Mouse (Mus musculus) stomach, postnatal 0 days (tissue): ENCODE results near the gene Tmem44. TPM values are rescaled to one million over a fixed set of nuclear protein-coding genes. Genes with fewer than 3 reads are reported as not detected.

Experiments
- ATAC-seq: fragments of 200-750 bp; cut with Nextera tagmentation; 2 replicates; pipeline ENCODE4 v1.8.0; 2017; ENCODE audit not compliant: low FRiP score, low TSS enrichment
- DNase-seq: peaks from one replicate; pipeline ENCODE4 v3.0.0-alpha.2; 2016; ENCODE audit warnings: low spot score
- H3K27ac ChIP-seq: fragments of 300-500 bp; sonication (generic); replicated peaks from 2 replicates; pipeline ENCODE4 v1.5.1; 2014; ENCODE audit warnings: mild to moderate bottlenecking, control low read depth
- H3K27me3 ChIP-seq: fragments of 300-500 bp; sonication (generic); 2 replicates; pipeline ENCODE4 v1.6.1; 2014; ENCODE audit warnings: low read length; ENCODE audit not compliant: control insufficient read depth, insufficient read depth
- H3K36me3 ChIP-seq: fragments of 300-500 bp; sonication (generic); 2 replicates; pipeline ENCODE4 v1.6.1; 2014; ENCODE audit warnings: low read length, mixed read lengths; ENCODE audit not compliant: control insufficient read depth, insufficient read depth
- H3K4me1 ChIP-seq: fragments of 300-500 bp; sonication (generic); replicated peaks from 2 replicates; pipeline ENCODE4 v1.6.1; 2014; ENCODE audit warnings: antibody characterized with exemption; ENCODE audit not compliant: control insufficient read depth, insufficient read depth
- H3K4me2 ChIP-seq: fragments of 300-500 bp; sonication (generic); replicated peaks from 2 replicates; pipeline ENCODE4 v1.6.1; 2014; ENCODE audit warnings: low read depth, mild to moderate bottlenecking, control low read depth, moderate library complexity
- H3K4me3 ChIP-seq: fragments of 300-500 bp; sonication (generic); 2 replicates; pipeline ENCODE4 v1.5.1; 2014; ENCODE audit warnings: low read depth, low read length, control low read depth
- H3K9ac ChIP-seq: fragments of 300-500 bp; sonication (generic); 2 replicates; pipeline ENCODE4 v1.6.1; 2014; ENCODE audit warnings: mild to moderate bottlenecking, low read length, control low read depth, mixed read lengths
- H3K9me3 ChIP-seq: fragments of 300-500 bp; sonication (generic); 2 replicates; pipeline ENCODE4 v1.6.1; 2016; ENCODE audit warnings: low read length; ENCODE audit not compliant: control insufficient read depth
- CTCF ChIP-seq: IDR thresholded peaks from 2 replicates; pipeline ENCODE4 v1.5.1; 2016; ENCODE audit warnings: antibody characterized with exemption, low read depth, mild to moderate bottlenecking, moderate library complexity
- EP300 ChIP-seq: optimal IDR thresholded peaks from 2 replicates; pipeline ENCODE3; 2016; ENCODE audit warnings: antibody characterized with exemption
- WGBS: fragments of 180-500 bp; shearing (Covaris S2); extraction: QIAGEN DNeasy Blood & Tissue Kit; methylation state at CpG from one replicate; pipeline ENCODE4 v1.1.7; 2014; 5-methylcytosine and 5-hydroxymethylcytosine counted together
- polyA plus RNA-seq: library from polyadenylated mRNA; unstranded; fragments of >200 nt; fragmentation: Nextera tagmentation; extraction: Ambion mirVana; gene quantifications from 2 replicates; pipeline ENCODE4 v1.2.1, GENCODE M21; 2015

Gene Tmem44
- polyA plus RNA-seq, 1 experiment from 2014 or later = 3.5 TPM

GRCm38 (mm10) chr16:30502221-30502891 is 48.3 kb downstream of the Tmem44 start:
- Histone ChIP-seq H3K4me3 (peak overlapping the region; percentile 6; the same call in 1 of the 2 replicates), H3K27ac (peak overlapping the region; percentile 53), H3K36me3 (no peaks in the 10 kb centered on the region), H3K9ac (peak overlapping the region; percentile 43), H3K4me2 (peak overlapping the region; percentile 47), H3K9me3 (no peaks in the 10 kb centered on the region), H3K4me1 (no peaks in the 10 kb centered on the region; the same call in 1 of the 2 replicates), H3K27me3 (no peaks in the 10 kb centered on the region)
- ATAC-seq (peak; percentile 72), DNase-seq (peak; percentile 79)
- TF ChIP-seq EP300 (no peak), CTCF (no peak)
- WGBS = 19% methylated on average over 25 of the region's 25 CpGs

GRCm38 (mm10) chr16:30501621-30502020 is 49.0 kb downstream of the Tmem44 start:
- Histone ChIP-seq H3K9me3 (no peaks in the 10 kb centered on the region), H3K9ac (no peak overlapping the region), H3K4me1 (no peaks in the 10 kb centered on the region; the same call in 1 of the 2 replicates), H3K36me3 (no peaks in the 10 kb centered on the region), H3K4me3 (no peak overlapping the region), H3K27me3 (no peaks in the 10 kb centered on the region), H3K4me2 (no peak overlapping the region), H3K27ac (peak overlapping the region; percentile 53; the same call in 1 of the 2 replicates)
- no peak for TF ChIP-seq EP300
- TF ChIP-seq CTCF = no peak
- DNase-seq (no peak), ATAC-seq (no peak)
- WGBS = 67% methylated on average over 5 of the region's 5 CpGs

DNA sequence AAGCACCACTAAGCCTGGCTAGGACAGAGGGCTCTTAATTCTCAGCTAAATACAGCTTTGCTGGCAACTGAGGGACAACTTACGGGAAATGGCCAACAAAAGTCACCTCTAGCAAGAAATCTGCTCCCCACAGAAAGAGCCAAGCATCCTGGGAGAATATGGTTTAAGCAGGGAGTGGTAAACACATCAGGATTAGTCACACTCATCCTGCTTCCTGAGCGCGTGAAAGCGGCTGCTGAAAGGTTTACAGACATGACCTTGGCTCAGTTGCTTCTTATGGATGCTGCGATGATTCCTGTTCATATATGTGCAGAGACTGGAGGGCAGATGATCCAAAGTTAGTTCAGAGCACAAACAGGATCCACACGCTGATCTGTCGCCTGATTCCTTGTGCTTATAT is 50.4 kb downstream of the Tmem44 start:
- TF ChIP-seq CTCF (no peak), EP300 (no peak)
- Histone ChIP-seq H3K9ac (no peak overlapping the region), H3K27me3 (no peaks in the 10 kb centered on the region), H3K4me2 (no peak overlapping the region), H3K9me3 (no peaks in the 10 kb centered on the region), H3K4me3 (no peak overlapping the region), H3K36me3 (no peaks in the 10 kb centered on the region), H3K27ac (no peak overlapping the region), H3K4me1 (no peaks in the 10 kb centered on the region; the same call in 1 of the 2 replicates)
- DNase-seq (no peak), ATAC-seq (no peak)
- 69% methylated on average over 7 of the region's 7 CpGs for WGBS

DNA sequence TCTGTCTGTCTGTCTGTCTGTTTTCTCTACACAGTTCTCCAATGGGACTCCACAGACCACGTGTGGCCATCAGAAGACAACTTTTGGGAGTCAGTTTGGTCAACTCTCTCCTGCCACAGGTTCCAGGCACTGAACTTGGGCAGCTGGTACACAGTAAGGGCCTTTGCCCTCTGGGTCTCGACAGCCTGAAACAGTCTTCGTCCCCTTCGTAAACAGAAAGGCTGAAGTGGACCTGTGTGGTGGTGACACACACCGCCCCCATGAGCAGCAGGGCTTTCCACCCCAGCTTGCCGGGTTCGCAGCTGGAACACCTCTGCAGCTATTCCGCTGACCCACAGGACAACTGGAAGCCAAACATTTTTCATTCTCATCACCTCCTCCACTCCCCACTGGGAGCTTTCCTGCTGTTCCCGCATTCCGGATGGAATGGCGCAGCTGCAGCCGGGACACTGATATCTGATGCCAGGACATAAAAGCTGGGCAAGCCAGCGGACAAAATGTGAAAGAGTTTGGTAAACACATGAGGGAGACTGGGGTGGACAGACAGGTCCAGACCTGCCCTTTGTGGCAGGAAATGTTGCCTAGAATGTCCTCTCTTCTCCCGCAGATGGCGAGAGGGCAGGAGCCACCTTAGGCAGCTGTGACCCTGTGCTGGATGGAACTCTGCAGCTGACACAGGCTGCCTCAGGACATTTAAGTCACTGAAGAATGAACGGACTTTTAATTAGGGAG is 51.4 kb downstream of the Tmem44 start:
- H3K4me2 ChIP-seq = no peak overlapping the region
- WGBS = 28% methylated on average over 16 of the region's 16 CpGs

GRCm38 (mm10) chr16:30497307-30497706 is 53.3 kb downstream of the Tmem44 start:
- no peak for TF ChIP-seq EP300
- no peak for TF ChIP-seq CTCF
- no peak for DNase-seq
- Histone ChIP-seq H3K9me3 (no peaks in the 10 kb centered on the region), H3K36me3 (no peaks in the 10 kb centered on the region), H3K27me3 (no peaks in the 10 kb centered on the region), H3K4me3 (no peak overlapping the region), H3K4me2 (no peak overlapping the region), H3K4me1 (no peaks in the 10 kb centered on the region; the same call in 1 of the 2 replicates), H3K9ac (no peak overlapping the region), H3K27ac (no peak overlapping the region)
- no peak for ATAC-seq
- WGBS = 82% methylated on average over 5 of the region's 5 CpGs

More for the DNA sequence above, 51.4 kb downstream of the Tmem44 start:
- H3K4me1 ChIP-seq = no peaks in the 10 kb centered on the region; the same call in 1 of the 2 replicates
- no peaks in the 10 kb centered on the region for H3K9me3 ChIP-seq
- DNase-seq (no peak), ATAC-seq (no peak)
- TF ChIP-seq EP300 (no peak), CTCF (no peak)
- H3K4me3 ChIP-seq = no peak overlapping the region
- no peaks in the 10 kb centered on the region for H3K27me3 ChIP-seq
- no peak overlapping the region for H3K27ac ChIP-seq
- H3K9ac ChIP-seq = no peak overlapping the region
- H3K36me3 ChIP-seq = no peaks in the 10 kb centered on the region

GRCm38 (mm10) chr16:30494883-30495282 is 55.8 kb downstream of the Tmem44 start:
- H3K9me3 ChIP-seq = no peaks in the 10 kb centered on the region
- ATAC-seq = no peak
- no peaks in the 10 kb centered on the region for H3K36me3 ChIP-seq
- H3K4me3 ChIP-seq = no peak overlapping the region
- no peak overlapping the region for H3K4me2 ChIP-seq
- TF ChIP-seq CTCF (no peak), EP300 (no peak)
- H3K27me3 ChIP-seq = no peaks in the 10 kb centered on the region
- 86% methylated on average over 6 of the region's 6 CpGs for WGBS
- no peak overlapping the region for H3K27ac ChIP-seq
- no peaks in the 10 kb centered on the region for H3K4me1 ChIP-seq
- no peak overlapping the region for H3K9ac ChIP-seq
- no peak for DNase-seq
